In genomic region chr16:95285043-95285442, GRCm38 (mm10) we compare ENCODE assay signal across 27 mouse cellular contexts. TPM values are rescaled to one million over a fixed set of nuclear protein-coding genes. Genes with fewer than 3 reads are reported as not detected.
A peak's percentile ranks its signal among the peaks of the same experiment; 100 is the strongest.
DNase-seq lines count a peak whose midpoint lies in the region; ATAC-seq and TF ChIP-seq lines count a peak whose summit lies in the region.
"Had no signal": no experiment of that assay in that cellular context is flagged by ENCODE, and none has a peak within 500 bp of the region (broad histone marks: within the 10 kb centered on the region; RNA-seq: fewer than 3 reads in every experiment).

No protein-coding gene starts in this region.

- ATAC-seq in embryonic facial prominence, embryonic 13.5 days (ENCODE audit: insufficient number of reproducible peaks, insufficient read depth, low FRiP score, low TSS enrichment, low read depth) = no peak
- ATAC-seq in embryonic facial prominence, embryonic 14.5 days (ENCODE audit: low read depth) = no peak
- ATAC-seq: forebrain, embryonic 15.5 days; hindbrain, postnatal 0 days; intestine, postnatal 0 days had no signal

- H3K9ac ChIP-seq in embryonic facial prominence, embryonic 13.5 days = no peak overlapping the region
- H3K9ac ChIP-seq in embryonic facial prominence, embryonic 14.5 days (ENCODE audit: low read depth, low read length) = no peak overlapping the region
- H3K9ac ChIP-seq: forebrain, embryonic 12.5 days; forebrain, embryonic 15.5 days; hindbrain, embryonic 14.5 days had no signal

- no peak overlapping the region for H3K4me2 ChIP-seq in embryonic facial prominence, embryonic 13.5 days
- H3K4me2 ChIP-seq in embryonic facial prominence, embryonic 14.5 days (ENCODE audit: low read depth, low read length) = no peak overlapping the region
- peak overlapping the region; percentile 62 for H3K4me2 ChIP-seq in myocyte (ENCODE audit: low read depth)
- H3K4me2 ChIP-seq: forebrain, embryonic 12.5 days; forebrain, embryonic 15.5 days; heart, embryonic 11.5 days; hindbrain, embryonic 14.5 days had no signal

- peaks cover 16% of the 10 kb centered on the region for H3K4me1 ChIP-seq in embryonic facial prominence, embryonic 13.5 days
- peaks cover 9% of the 10 kb centered on the region for H3K4me1 ChIP-seq in embryonic facial prominence, embryonic 10.5 days
- H3K4me1 ChIP-seq in embryonic facial prominence, embryonic 14.5 days (ENCODE audit: control insufficient read depth, insufficient read depth, low read length) = peaks cover 5% of the 10 kb centered on the region; the same call in 1 of the 2 replicates
- H3K4me1 ChIP-seq in forebrain, embryonic 10.5 days = 0 out of 2 replicates have a peak, but pooled peaks cover 4% of the 10 kb centered on the region
- H3K4me1 ChIP-seq: forebrain, embryonic 12.5 days; forebrain, embryonic 15.5 days had no signal

- H3K4me3 ChIP-seq in embryonic facial prominence, embryonic 13.5 days = no peak overlapping the region
- H3K4me3 ChIP-seq in embryonic facial prominence, embryonic 10.5 days = no peak overlapping the region
- H3K4me3 ChIP-seq in C2C12 (ENCODE audit: insufficient read depth, poor library complexity, severe bottlenecking) = no peak overlapping the region
- H3K4me3 ChIP-seq in embryonic facial prominence, embryonic 14.5 days (ENCODE audit: low read depth, low read length) = no peak overlapping the region
- H3K4me3 ChIP-seq in myocyte = no peak overlapping the region
- no peak overlapping the region for H3K4me3 ChIP-seq in forebrain, embryonic 10.5 days
- H3K4me3 ChIP-seq: forebrain, embryonic 12.5 days; forebrain, embryonic 15.5 days; hindbrain, embryonic 10.5 days had no signal

- H3K27me3 ChIP-seq in embryonic facial prominence, embryonic 13.5 days = no peaks in the 10 kb centered on the region
- no peaks in the 10 kb centered on the region for H3K27me3 ChIP-seq in embryonic facial prominence, embryonic 10.5 days (replicated peaks; ENCODE audit: low read depth, poor library complexity, severe bottlenecking)
- H3K27me3 ChIP-seq in C2C12 (ENCODE audit: control insufficient read depth, insufficient read depth, insufficient read length) = no peaks in the 10 kb centered on the region
- no peaks in the 10 kb centered on the region for H3K27me3 ChIP-seq in embryonic facial prominence, embryonic 14.5 days (replicated peaks; ENCODE audit: control insufficient read depth, insufficient read depth, low read length)
- H3K27me3 ChIP-seq in myocyte (ENCODE audit: control insufficient read depth, insufficient read depth, insufficient read length) = no peaks in the 10 kb centered on the region
- H3K27me3 ChIP-seq in forebrain, embryonic 10.5 days (ENCODE audit: poor library complexity, severe bottlenecking) = no peaks in the 10 kb centered on the region
- H3K27me3 ChIP-seq: forebrain, embryonic 12.5 days; forebrain, embryonic 15.5 days had no signal

- DNase-seq in embryonic facial prominence, embryonic 10.5 days (ENCODE audit: low spot score) = no peak
- no peak for DNase-seq in embryonic facial prominence, embryonic 14.5 days (ENCODE audit: low spot score)
- DNase-seq in forebrain, embryonic 10.5 days (ENCODE audit: extremely low spot score, low spot score) = no peak
- DNase-seq in adrenal gland, adult (ENCODE audit: inconsistent age in 2 of 2, low spot score in 1 of 2) = no peak
- DNase-seq in layer of hippocampus, postnatal 14 days (ENCODE audit: low spot score in 2 of 2) = no peak
- DNase-seq: adrenal gland, adult 8-10 months; adrenal gland, postnatal 25 days; cerebellum, adult 11-12 months; cerebellum, adult 8-10 months; cerebellum, postnatal 10 days; cerebellum, postnatal 36 days; embryo, embryonic 11 days; gastrocnemius, postnatal 10 days; gastrocnemius, postnatal 36 days; kidney, adult 2 months had no signal

- H3ac ChIP-seq in C2C12 (ENCODE audit: control insufficient read depth, insufficient read length, low read depth) = no peak overlapping the region
- no peak overlapping the region for H3ac ChIP-seq in myocyte (ENCODE audit: control insufficient read depth, insufficient read length)

- H3K79me2 ChIP-seq in C2C12 (ENCODE audit: control insufficient read depth, insufficient read depth) (no peaks in the 10 kb centered on the region), myocyte (ENCODE audit: control insufficient read depth, insufficient read depth) (no peaks in the 10 kb centered on the region)

- TF ChIP-seq POLR2A in myocyte (IDR thresholded peaks at IDR 0.05; ENCODE audit: insufficient read length, low read depth) = no peak

- WGBS in embryonic facial prominence, embryonic 13.5 days = 63% methylated on average over 4 of the region's 4 CpGs
- 89% methylated on average over 4 of the region's 4 CpGs for WGBS in embryonic facial prominence, embryonic 10.5 days
- 74% methylated on average over 4 of the region's 4 CpGs for WGBS in embryonic facial prominence, embryonic 14.5 days
- WGBS in forebrain, embryonic 10.5 days = 95% methylated on average over 4 of the region's 4 CpGs

- H3K9me3 ChIP-seq in embryonic facial prominence, embryonic 13.5 days = no peaks in the 10 kb centered on the region
- H3K9me3 ChIP-seq in embryonic facial prominence, embryonic 10.5 days = no peaks in the 10 kb centered on the region
- no peaks in the 10 kb centered on the region for H3K9me3 ChIP-seq in embryonic facial prominence, embryonic 14.5 days (ENCODE audit: control insufficient read depth, low read length)
- no peaks in the 10 kb centered on the region for H3K9me3 ChIP-seq in forebrain, embryonic 10.5 days
- H3K9me3 ChIP-seq: forebrain, embryonic 12.5 days; forebrain, embryonic 15.5 days; G1E; hindbrain, embryonic 10.5 days had no signal

- no peak for TF ChIP-seq CTCF in C2C12 (IDR thresholded peaks at IDR 0.05; ENCODE audit: control insufficient read depth, insufficient read depth, insufficient read length)

- peak overlapping the region; percentile 57; the same call in 1 of the 2 replicates for H3K27ac ChIP-seq in embryonic facial prominence, embryonic 13.5 days
- no peak overlapping the region for H3K27ac ChIP-seq in embryonic facial prominence, embryonic 10.5 days (replicated peaks)
- peak overlapping the region; percentile 23; the same call in 1 of the 2 replicates for H3K27ac ChIP-seq in embryonic facial prominence, embryonic 14.5 days (replicated peaks; ENCODE audit: low read depth, low read length)
- no peak overlapping the region for H3K27ac ChIP-seq in forebrain, embryonic 10.5 days
- H3K27ac ChIP-seq: forebrain, embryonic 12.5 days; forebrain, embryonic 15.5 days; hindbrain, embryonic 10.5 days; hindbrain, embryonic 14.5 days; hindbrain, postnatal 0 days had no signal

- no peaks in the 10 kb centered on the region for H3K36me3 ChIP-seq in embryonic facial prominence, embryonic 13.5 days
- no peaks in the 10 kb centered on the region for H3K36me3 ChIP-seq in embryonic facial prominence, embryonic 10.5 days (replicated peaks)
- H3K36me3 ChIP-seq in C2C12 (ENCODE audit: control insufficient read depth, insufficient read depth) (no peaks in the 10 kb centered on the region), myocyte (ENCODE audit: control insufficient read depth, insufficient read depth) (no peaks in the 10 kb centered on the region)
- H3K36me3 ChIP-seq in embryonic facial prominence, embryonic 14.5 days (ENCODE audit: control insufficient read depth, insufficient read depth, low read length) = no peaks in the 10 kb centered on the region
- H3K36me3 ChIP-seq in forebrain, embryonic 10.5 days (replicated peaks) = no peaks in the 10 kb centered on the region
- H3K36me3 ChIP-seq: forebrain, embryonic 12.5 days; forebrain, embryonic 15.5 days; G1E; hindbrain, embryonic 10.5 days had no signal

- no peaks in the 10 kb centered on the region for H3K79me3 ChIP-seq in C2C12 (ENCODE audit: low read depth)

TF ChIP-seq in C2C12, 6 proteins besides CTCF, POLR2A, EP300 and RAD21:
- TF ChIP-seq MYOD1 (IDR thresholded peaks at IDR 0.05; ENCODE audit: control insufficient read depth, insufficient read length, low read depth) = peak; percentile 61
- TF ChIP-seq USF1 (IDR thresholded peaks at IDR 0.05; ENCODE audit: low read depth) = peak; percentile 74
- TF ChIP-seq MAX (IDR thresholded peaks at IDR 0.05) = no peak
- TF ChIP-seq CEBPB (IDR thresholded peaks at IDR 0.05; ENCODE audit: low read depth) = no peak
- no peak for TF ChIP-seq FOSL1 (IDR thresholded peaks at IDR 0.05; ENCODE audit: insufficient read depth, low read length, poor library complexity, severe bottlenecking)

TF ChIP-seq in myocyte, 11 proteins besides CTCF, POLR2A, EP300 and RAD21:
- TF ChIP-seq MYOD1 (IDR thresholded peaks at IDR 0.05; ENCODE audit: control insufficient read depth in 1 of 3, insufficient read length in 2 of 3, low read depth in 2 of 3) = peak in 1 of 3 experiments; percentile 14
- TF ChIP-seq REST (IDR thresholded peaks at IDR 0.05; ENCODE audit: insufficient read depth, insufficient read length) = no peak
- TF ChIP-seq CEBPB (IDR thresholded peaks at IDR 0.05; ENCODE audit: insufficient read depth, poor library complexity, severe bottlenecking) = 0 out of 2 replicates have a peak, but pooled peaks have one; percentile 12
- TF ChIP-seq MYOG (IDR thresholded peaks at IDR 0.05; ENCODE audit: control insufficient read depth in 1 of 3, insufficient read depth in 1 of 3, insufficient read length in 2 of 3, low read depth in 2 of 3) = peak in 1 of 3 experiments; percentile 8
- no peak for TF ChIP-seq E2F4 (IDR thresholded peaks at IDR 0.05; ENCODE audit: insufficient read depth)
- no peak for TF ChIP-seq SRF (IDR thresholded peaks at IDR 0.05; ENCODE audit: control insufficient read depth, insufficient read length, low read depth)
- no peak for TF ChIP-seq TCF12 (IDR thresholded peaks at IDR 0.05; ENCODE audit: insufficient read depth, poor library complexity, severe bottlenecking)
- no peak for TF ChIP-seq TCF3 (IDR thresholded peaks at IDR 0.05; ENCODE audit: insufficient read length, low read depth)
- no peak for TF ChIP-seq MAX (IDR thresholded peaks at IDR 0.05; ENCODE audit: low read depth)
- TF ChIP-seq POLR2AphosphoS2 (IDR thresholded peaks at IDR 0.05; ENCODE audit: insufficient read length, low read depth) = no peak
- peak; percentile 77 for TF ChIP-seq USF1 (IDR thresholded peaks at IDR 0.05; ENCODE audit: low read depth)

RNA-seq across cellular contexts. Expression of gene Kcnj15, which starts 27.7 kb away (rescaled TPM):
- 1.4 and 1.5 TPM in 2 replicates for polyA plus RNA-seq in embryonic facial prominence, embryonic 13.5 days (2015; fragmentation: Nextera tagmentation; extraction: Ambion mirVana)
- 0.33 and 0.45 TPM in 2 replicates for polyA plus RNA-seq in embryonic facial prominence, embryonic 10.5 days (2016; fragmentation: Nextera tagmentation; extraction: Ambion mirVana)
- polyA plus RNA-seq in C2C12 (2012; fragmentation: generic; extraction: Trizol) (0.22 TPM), myocyte (2012; fragmentation: generic; extraction: Trizol) (0.01 TPM)
- 2.4 and 2.7 TPM in 2 replicates for polyA plus RNA-seq in embryonic facial prominence, embryonic 14.5 days (2014; fragmentation: Nextera tagmentation; extraction: Ambion mirVana)
- polyA plus RNA-seq in forebrain, embryonic 10.5 days (2016; fragmentation: Nextera tagmentation; extraction: Ambion mirVana) = 0.20 and 0.29 TPM in 2 replicates
- total RNA-seq in layer of hippocampus, postnatal 14 days (2021) = under 1 TPM; 0.07 to 0.12 TPM
- total RNA-seq: granulocyte monocyte progenitor cell, adult 5-6 weeks had no signal
- polyA plus RNA-seq: G1E had no signal

Comparison
In these comparisons a context has a peak if more than half of its experiments do, and no peak if none do; other contexts are left out.
1. H3K27ac ChIP-seq: peak in embryonic facial prominence, embryonic 13.5 days (single experiment) and embryonic facial prominence, embryonic 14.5 days (single experiment); none in embryonic facial prominence, embryonic 10.5 days (single experiment) and forebrain, embryonic 10.5 days (single experiment).